Mouse (Mus musculus): Measurements from ENCODE around the gene Id1.
A peak's percentile ranks its signal among the peaks of the same experiment; 100 is the strongest.

GRCm38 (mm10) chr2:152766387-152767123 is 30.5 kb downstream of the Id1 start:
- TF ChIP-seq TCF12 (IDR thresholded peaks at IDR 0.05; ENCODE audit: low read depth, low read length): no peak
- no peak for TF ChIP-seq POLR2A (IDR thresholded peaks at IDR 0.05; ENCODE audit: low read depth, low read length)
- TF ChIP-seq CTCF (conservative IDR thresholded peaks at IDR 0.05 in 1 of 2, IDR thresholded peaks at IDR 0.05 in 1 of 2; ENCODE audit: low read depth in 2 of 2, low read length in 2 of 2): peak; percentile 81 to 98
